Mouse (Mus musculus): ENCODE data around the gene Endou. TPM values are rescaled to one million over a fixed set of nuclear protein-coding genes. Genes with fewer than 3 reads are reported as not detected.

The Endou gene
- polyA plus RNA-seq, 1 experiment from 2014 or later: 0.20 TPM

- no peaks in the 10 kb centered on the region for H3K9me3 ChIP-seq (ENCODE audit: control insufficient read depth, low read depth, low read length)
- ATAC-seq (ENCODE audit: insufficient number of reproducible peaks, insufficient read depth, low FRiP score, low read depth): no peak
Observed at GRCm38 (mm10) chr15:97724346-97725197, 6.6 kb downstream of the Endou start.

DNA sequence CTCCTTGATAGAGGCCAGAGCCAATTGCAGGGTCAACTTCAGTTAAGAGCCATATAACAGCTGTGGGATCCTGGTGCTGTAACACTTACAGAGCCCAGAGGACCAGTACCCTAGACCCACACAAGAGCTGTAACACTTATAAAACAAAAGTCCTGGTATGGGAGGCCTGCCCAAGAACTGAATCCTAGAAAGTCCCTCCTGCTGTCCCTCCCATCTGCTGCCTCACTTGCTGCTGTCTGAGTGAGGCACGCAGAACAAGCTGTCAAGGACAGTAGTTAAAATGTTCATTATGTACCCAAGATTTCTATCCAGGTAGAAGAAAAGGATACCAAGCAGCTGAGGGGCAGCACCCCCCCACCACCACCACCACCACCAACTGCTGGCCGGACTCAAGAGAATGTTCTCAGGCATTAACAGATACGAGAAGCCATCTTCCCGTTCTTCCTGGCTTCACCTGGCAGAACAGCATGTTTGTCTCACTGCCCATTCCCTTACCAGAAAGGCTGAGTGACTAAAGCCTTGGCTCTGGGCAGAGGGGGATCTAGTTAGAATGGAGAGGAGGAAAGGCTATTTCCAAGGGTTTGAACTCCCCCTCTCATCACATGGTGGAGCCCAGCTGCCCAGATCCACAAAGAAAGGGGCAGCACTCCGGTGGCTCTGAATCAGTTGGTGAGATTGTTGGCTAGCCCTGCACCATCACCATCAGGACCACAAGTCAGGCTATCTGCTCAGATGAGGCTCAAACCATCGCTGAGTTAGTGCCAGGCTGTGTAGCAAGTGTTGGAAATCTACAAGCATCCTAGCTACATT, 7.4 kb downstream of the Endou start:
- H3K4me3 ChIP-seq (ENCODE audit: low read depth, low read length): no peak overlapping the region
- WGBS: 81% methylated on average over 6 of the region's 6 CpGs
- H3K36me3 ChIP-seq (ENCODE audit: control insufficient read depth, insufficient read depth, low read length): no peaks in the 10 kb centered on the region
- H3K4me1 ChIP-seq (ENCODE audit: control insufficient read depth, insufficient read depth, low read length): no peaks in the 10 kb centered on the region
- no peak overlapping the region for H3K9ac ChIP-seq (replicated peaks; ENCODE audit: low read depth, low read length)
- no peak for ATAC-seq (ENCODE audit: insufficient number of reproducible peaks, insufficient read depth, low FRiP score, low read depth)
- no peak overlapping the region for H3K4me2 ChIP-seq (replicated peaks; ENCODE audit: low read depth, low read length)
- no peaks in the 10 kb centered on the region for H3K27me3 ChIP-seq (ENCODE audit: control insufficient read depth, insufficient read depth, low read length)
- no peak overlapping the region for H3K27ac ChIP-seq (ENCODE audit: low read length)
- no peaks in the 10 kb centered on the region for H3K9me3 ChIP-seq (ENCODE audit: control insufficient read depth, low read depth, low read length)

More at GRCm38 (mm10) chr15:97724346-97725197, 6.6 kb downstream of the Endou start:
- H3K36me3 ChIP-seq (ENCODE audit: control insufficient read depth, insufficient read depth, low read length): no peaks in the 10 kb centered on the region
- 83% methylated on average over 17 of the region's 17 CpGs for WGBS
- no peaks in the 10 kb centered on the region for H3K4me1 ChIP-seq (ENCODE audit: control insufficient read depth, insufficient read depth, low read length)
- no peak overlapping the region for H3K4me2 ChIP-seq (replicated peaks; ENCODE audit: low read depth, low read length)
- H3K27me3 ChIP-seq (ENCODE audit: control insufficient read depth, insufficient read depth, low read length): no peaks in the 10 kb centered on the region
- no peak overlapping the region for H3K9ac ChIP-seq (replicated peaks; ENCODE audit: low read depth, low read length)
- no peak overlapping the region for H3K4me3 ChIP-seq (ENCODE audit: low read depth, low read length)
- H3K27ac ChIP-seq (ENCODE audit: low read length): no peak overlapping the region

DNA sequence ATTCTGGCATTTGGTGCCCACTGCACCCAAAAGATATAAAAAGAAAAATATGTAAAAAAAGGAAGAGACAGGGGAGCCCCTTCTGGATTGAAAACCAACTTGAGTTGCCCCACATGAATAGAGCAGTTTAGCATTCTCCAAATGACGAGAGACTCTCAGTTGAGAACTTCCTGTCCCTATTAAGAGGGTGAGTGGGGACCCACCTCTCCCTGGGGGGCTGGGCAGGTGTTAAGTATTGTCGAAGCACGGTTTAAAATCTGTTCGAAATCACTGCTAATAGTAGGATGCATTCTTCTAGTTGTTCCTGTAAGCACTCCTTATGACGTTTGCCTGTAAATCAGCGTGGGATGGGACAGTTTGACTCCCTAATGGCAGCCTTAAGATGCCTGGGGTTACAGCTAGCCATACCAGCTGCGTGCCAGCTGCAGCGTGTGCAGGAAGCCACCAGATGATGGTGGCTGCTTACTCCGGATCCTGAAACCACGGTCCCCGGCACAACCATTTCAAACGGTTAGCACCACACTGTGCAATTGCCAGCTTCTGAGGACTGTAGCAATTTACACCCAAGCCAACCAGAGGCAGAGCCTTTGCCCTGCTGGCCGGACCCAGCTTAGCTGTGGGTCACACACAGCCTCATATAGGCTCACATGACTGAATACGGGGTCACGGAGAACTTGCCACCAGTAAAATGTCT, 10.0 kb downstream of the Endou start:
- ATAC-seq (ENCODE audit: insufficient number of reproducible peaks, insufficient read depth, low FRiP score, low read depth): no peak
- no peaks in the 10 kb centered on the region for H3K9me3 ChIP-seq (ENCODE audit: control insufficient read depth, low read depth, low read length)
- no peaks in the 10 kb centered on the region for H3K4me1 ChIP-seq (ENCODE audit: control insufficient read depth, insufficient read depth, low read length)
- no peak overlapping the region for H3K9ac ChIP-seq (replicated peaks; ENCODE audit: low read depth, low read length)
- H3K27ac ChIP-seq (ENCODE audit: low read length): no peak overlapping the region
- H3K27me3 ChIP-seq (ENCODE audit: control insufficient read depth, insufficient read depth, low read length): no peaks in the 10 kb centered on the region
- no peak overlapping the region for H3K4me3 ChIP-seq (ENCODE audit: low read depth, low read length)
- WGBS: 67% methylated on average over 15 of the region's 15 CpGs
- H3K36me3 ChIP-seq (ENCODE audit: control insufficient read depth, insufficient read depth, low read length): no peaks in the 10 kb centered on the region
- no peak overlapping the region for H3K4me2 ChIP-seq (replicated peaks; ENCODE audit: low read depth, low read length)

GRCm38 (mm10) chr15:97720026-97720675, 11.0 kb downstream of the Endou start:
- 73% methylated on average over 12 of the region's 12 CpGs for WGBS
- Histone ChIP-seq H3K4me2 (replicated peaks; ENCODE audit: low read depth, low read length) (no peak overlapping the region), H3K9me3 (ENCODE audit: control insufficient read depth, low read depth, low read length) (no peaks in the 10 kb centered on the region), H3K4me1 (ENCODE audit: control insufficient read depth, insufficient read depth, low read length) (no peaks in the 10 kb centered on the region), H3K27me3 (ENCODE audit: control insufficient read depth, insufficient read depth, low read length) (no peaks in the 10 kb centered on the region), H3K27ac (ENCODE audit: low read length) (no peak overlapping the region), H3K36me3 (ENCODE audit: control insufficient read depth, insufficient read depth, low read length) (no peaks in the 10 kb centered on the region), H3K4me3 (ENCODE audit: low read depth, low read length) (no peak overlapping the region), H3K9ac (replicated peaks; ENCODE audit: low read depth, low read length) (no peak overlapping the region)
- no peak for ATAC-seq (ENCODE audit: insufficient number of reproducible peaks, insufficient read depth, low FRiP score, low read depth)

GRCm38 (mm10) chr15:97719494-97719893, 11.6 kb downstream of the Endou start:
- Histone ChIP-seq H3K4me3 (ENCODE audit: low read depth, low read length) (no peak overlapping the region), H3K36me3 (ENCODE audit: control insufficient read depth, insufficient read depth, low read length) (no peaks in the 10 kb centered on the region), H3K27ac (ENCODE audit: low read length) (no peak overlapping the region), H3K4me2 (replicated peaks; ENCODE audit: low read depth, low read length) (no peak overlapping the region), H3K9me3 (ENCODE audit: control insufficient read depth, low read depth, low read length) (no peaks in the 10 kb centered on the region), H3K27me3 (ENCODE audit: control insufficient read depth, insufficient read depth, low read length) (no peaks in the 10 kb centered on the region), H3K4me1 (ENCODE audit: control insufficient read depth, insufficient read depth, low read length) (no peaks in the 10 kb centered on the region), H3K9ac (replicated peaks; ENCODE audit: low read depth, low read length) (no peak overlapping the region)
- WGBS: 92% methylated on average over 12 of the region's 12 CpGs
- ATAC-seq (ENCODE audit: insufficient number of reproducible peaks, insufficient read depth, low FRiP score, low read depth): no peak

DNA sequence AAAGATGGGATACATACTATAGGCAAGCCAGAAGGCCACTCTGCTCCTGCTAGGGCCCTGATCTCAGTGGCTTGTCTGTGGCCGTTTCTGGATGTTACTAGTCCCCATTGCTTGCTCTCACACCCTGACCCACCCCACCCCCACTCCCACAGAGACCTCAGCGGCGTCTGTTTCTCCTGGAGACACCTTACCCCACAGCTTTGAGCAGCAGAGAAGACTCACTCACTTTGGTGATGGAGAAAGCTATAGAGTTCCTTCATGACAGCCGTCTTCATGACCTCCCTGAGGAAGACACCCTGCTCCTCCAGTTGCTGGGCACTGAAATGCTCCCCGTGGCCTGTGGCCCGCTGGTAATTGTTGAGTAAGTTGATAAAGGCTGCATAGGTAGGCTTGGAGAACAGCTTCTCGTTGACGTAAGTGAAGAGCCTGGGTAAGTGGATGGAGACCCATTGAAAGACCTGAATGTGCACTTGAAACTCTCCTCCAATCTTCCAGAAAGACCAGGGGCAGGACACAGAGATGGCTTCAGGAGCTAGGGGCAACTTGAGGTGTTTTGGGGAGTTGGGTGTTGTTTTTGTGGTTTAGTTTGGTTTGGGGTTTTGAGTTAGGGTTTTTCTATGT, 12.5 kb downstream of the Endou start:
- Histone ChIP-seq H3K4me1 (ENCODE audit: control insufficient read depth, insufficient read depth, low read length) (no peaks in the 10 kb centered on the region), H3K4me2 (replicated peaks; ENCODE audit: low read depth, low read length) (no peak overlapping the region), H3K36me3 (ENCODE audit: control insufficient read depth, insufficient read depth, low read length) (no peaks in the 10 kb centered on the region), H3K9ac (replicated peaks; ENCODE audit: low read depth, low read length) (no peak overlapping the region), H3K9me3 (ENCODE audit: control insufficient read depth, low read depth, low read length) (no peaks in the 10 kb centered on the region), H3K4me3 (ENCODE audit: low read depth, low read length) (no peak overlapping the region), H3K27ac (ENCODE audit: low read length) (no peak overlapping the region), H3K27me3 (ENCODE audit: control insufficient read depth, insufficient read depth, low read length) (no peaks in the 10 kb centered on the region)
- ATAC-seq (ENCODE audit: insufficient number of reproducible peaks, insufficient read depth, low FRiP score, low read depth): no peak
- 83% methylated on average over 8 of the region's 8 CpGs for WGBS

DNA sequence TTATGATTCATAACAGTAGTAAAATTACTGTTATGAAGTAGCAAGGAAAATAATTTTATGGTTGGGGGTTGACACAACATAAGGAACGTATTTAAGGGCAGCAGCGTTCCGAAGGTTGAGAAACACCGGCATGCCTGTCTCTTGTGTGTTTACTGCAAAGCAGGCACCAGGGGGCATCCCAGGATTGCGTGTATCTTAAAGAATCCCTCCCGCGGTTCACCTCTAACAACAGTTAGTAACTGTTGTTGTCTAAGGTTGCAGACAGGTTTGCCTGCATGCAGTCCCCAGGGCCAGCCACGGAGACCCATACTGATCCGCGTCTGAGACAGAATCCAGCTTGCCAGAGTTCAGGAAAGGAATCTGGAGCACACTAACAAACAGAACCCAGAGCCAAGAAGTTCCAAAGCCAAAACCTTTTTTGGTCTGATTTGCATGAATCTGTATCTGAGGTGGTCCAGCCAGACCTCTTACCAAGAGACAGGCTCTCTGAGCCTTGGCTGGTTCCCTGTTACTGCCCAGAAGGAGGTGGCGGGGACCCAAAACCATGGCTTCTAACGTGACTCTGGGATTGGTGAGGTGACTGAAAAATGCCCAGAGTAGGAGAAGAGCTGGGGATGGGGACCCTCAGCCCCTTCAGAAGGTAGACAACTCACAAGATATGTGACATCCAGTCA, 13.1 kb downstream of the Endou start:
- no peak overlapping the region for H3K9ac ChIP-seq (replicated peaks; ENCODE audit: low read depth, low read length)
- no peaks in the 10 kb centered on the region for H3K4me1 ChIP-seq (ENCODE audit: control insufficient read depth, insufficient read depth, low read length)
- H3K4me3 ChIP-seq (ENCODE audit: low read depth, low read length): no peak overlapping the region
- H3K27ac ChIP-seq (ENCODE audit: low read length): no peak overlapping the region
- H3K27me3 ChIP-seq (ENCODE audit: control insufficient read depth, insufficient read depth, low read length): no peaks in the 10 kb centered on the region
- ATAC-seq (ENCODE audit: insufficient number of reproducible peaks, insufficient read depth, low FRiP score, low read depth): no peak
- no peaks in the 10 kb centered on the region for H3K9me3 ChIP-seq (ENCODE audit: control insufficient read depth, low read depth, low read length)
- no peak overlapping the region for H3K4me2 ChIP-seq (replicated peaks; ENCODE audit: low read depth, low read length)
- 21% methylated on average over 12 of the region's 12 CpGs for WGBS
- no peaks in the 10 kb centered on the region for H3K36me3 ChIP-seq (ENCODE audit: control insufficient read depth, insufficient read depth, low read length)
